Mouse (Mus musculus) limb, embryonic 14.5 days (tissue): Measurements from ENCODE around the gene Ctdspl2. TPM values are rescaled to one million over a fixed set of nuclear protein-coding genes. Genes with fewer than 3 reads are reported as not detected.

Experiments
- ATAC-seq: fragments of 200-750 bp; cut with Nextera tagmentation; 2 replicates; pipeline ENCODE4 v1.8.0; 2017; ENCODE audit warnings: low read depth, moderate number of reproducible peaks, moderate TSS enrichment; ENCODE audit not compliant: low FRiP score
- DNase-seq: peaks from one replicate; pipeline ENCODE4 v3.0.0-alpha.2; 2015; ENCODE audit warnings: low spot score
- H3K27ac ChIP-seq: fragments of 300-500 bp; sonication (generic); replicated peaks from 2 replicates; pipeline ENCODE4 v1.5.1; 2014; ENCODE audit warnings: low read depth, mild to moderate bottlenecking, low read length, moderate library complexity, mixed read lengths
- H3K27me3 ChIP-seq: fragments of 300-500 bp; sonication (generic); 2 replicates; pipeline ENCODE4 v1.6.1; 2014; ENCODE audit warnings: low read length, mixed read lengths; ENCODE audit not compliant: control insufficient read depth, insufficient read depth
- H3K36me3 ChIP-seq: fragments of 300-500 bp; sonication (generic); 2 replicates; pipeline ENCODE4 v1.6.1; 2014; ENCODE audit warnings: mild to moderate bottlenecking, low read length, moderate library complexity, mixed read lengths; ENCODE audit not compliant: control insufficient read depth, insufficient read depth
- H3K4me1 ChIP-seq: fragments of 300-500 bp; sonication (generic); 2 replicates; pipeline ENCODE4 v1.6.1; 2014; ENCODE audit warnings: antibody characterized with exemption, low read length, mixed read lengths; ENCODE audit not compliant: control insufficient read depth, insufficient read depth
- H3K4me2 ChIP-seq: fragments of 300-500 bp; sonication (generic); replicated peaks from 2 replicates; pipeline ENCODE4 v1.6.1; 2014; ENCODE audit warnings: low read depth, mild to moderate bottlenecking, low read length, moderate library complexity; ENCODE audit not compliant: severe bottlenecking
- H3K4me3 ChIP-seq: fragments of 300-500 bp; sonication (generic); replicated peaks from 2 replicates; pipeline ENCODE4 v1.5.1; 2014; ENCODE audit warnings: low read length
- H3K9ac ChIP-seq: fragments of 300-500 bp; sonication (generic); 2 replicates; pipeline ENCODE4 v1.6.1; 2014; ENCODE audit warnings: mild to moderate bottlenecking, low read depth, low read length, moderate library complexity; ENCODE audit not compliant: severe bottlenecking
- H3K9me3 ChIP-seq: fragments of 300-500 bp; sonication (generic); 2 replicates; pipeline ENCODE4 v1.6.1; 2016; ENCODE audit warnings: low read length; ENCODE audit not compliant: control insufficient read depth
- POLR2A ChIP-seq: fragments of 200-500 bp; IDR thresholded peaks from 2 replicates; pipeline ENCODE4 v1.8.0; 2012; ENCODE audit warnings: inconsistent platforms, mild to moderate bottlenecking, moderate library complexity, borderline replicate concordance; ENCODE audit not compliant: insufficient read depth, insufficient read length; ENCODE audit errors: extremely low read depth
- WGBS: fragments of 180-500 bp; shearing (Covaris S2); extraction: QIAGEN DNeasy Blood & Tissue Kit; methylation state at CpG from one replicate; pipeline ENCODE4 v1.1.7; 2014; 5-methylcytosine and 5-hydroxymethylcytosine counted together
- microRNA-seq: library from miRNA; unstranded; fragments of <30 nt; microRNA quantifications from one replicate; pipeline ENCODE4, GENCODE M21; 2016
- polyA plus RNA-seq, 2 experiments: library from polyadenylated mRNA; depleted of rRNA in 1 of 2; stranded (reverse) in 1 of 2; unstranded in 1 of 2; fragments of >200 nt; fragmentation: Nextera tagmentation in 1 of 2; extraction: Ambion mirVana in 1 of 2; gene quantifications; 2 replicates each; pipeline versions ENCODE4 v1.2.1 to v1.2.3; 2012 to 2014

Gene Ctdspl2
- polyA plus RNA-seq, 2 experiments = 33.0 to 51.2 TPM

DNA sequence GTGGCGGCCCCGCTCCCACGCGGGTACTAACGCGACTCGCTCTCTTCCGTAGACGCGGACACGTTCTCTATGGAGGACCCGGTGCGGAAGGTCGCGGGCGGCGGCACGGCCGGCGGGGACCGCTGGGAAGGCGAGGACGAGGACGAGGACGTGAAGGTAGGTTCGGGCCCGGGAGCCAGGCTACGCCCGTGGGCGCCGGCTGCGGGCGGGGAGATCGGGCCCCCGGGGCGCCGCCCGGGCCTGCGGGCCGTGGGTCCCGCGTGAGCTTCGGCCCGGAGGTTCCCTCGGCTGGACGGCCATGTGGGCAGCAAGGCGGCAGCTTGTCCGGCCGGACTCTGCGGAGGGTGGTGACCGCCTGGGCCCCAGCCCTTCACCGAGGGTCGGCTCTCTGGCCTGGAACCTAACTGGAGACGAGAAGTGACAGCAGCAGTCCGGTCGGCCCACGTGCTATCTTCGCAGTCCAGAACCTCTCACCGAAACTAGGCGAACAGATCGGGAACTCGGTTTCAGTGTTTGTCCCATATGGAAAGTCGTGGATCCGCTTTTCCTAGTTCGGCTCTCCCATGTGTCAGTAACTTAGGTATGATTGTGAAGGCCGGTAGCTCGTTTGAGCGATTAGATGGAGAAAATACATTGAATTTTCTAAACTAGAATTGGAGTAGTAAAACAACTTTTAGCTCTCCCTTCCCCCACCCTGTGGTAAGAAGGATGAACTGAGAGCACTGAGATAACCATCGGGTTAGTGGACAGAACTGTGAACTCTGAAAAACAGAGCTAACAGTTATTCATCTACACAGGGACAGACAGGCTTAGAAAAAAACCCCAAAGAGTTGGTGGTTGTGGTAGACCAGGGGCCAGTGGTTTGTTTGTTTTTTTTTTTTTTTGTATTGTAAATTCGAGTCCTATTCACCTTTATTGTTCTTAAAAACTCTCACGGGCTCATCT, 73.2 kb downstream of the Ctdspl2 start:
- Histone ChIP-seq H3K27ac (peak overlapping the region; percentile 81), H3K4me3 (peak overlapping the region; percentile 81), H3K9ac (peak overlapping the region; percentile 90), H3K4me1 (peaks cover 7% of the 10 kb centered on the region; the same call in 1 of the 2 replicates), H3K9me3 (no peaks in the 10 kb centered on the region), H3K4me2 (peak overlapping the region; percentile 65), H3K36me3 (peaks cover 17% of the 10 kb centered on the region), H3K27me3 (no peaks in the 10 kb centered on the region)
- DNase-seq (no peak), ATAC-seq (peak; percentile 53)
- TF ChIP-seq POLR2A = no peak
- 1% methylated on average over 48 of the region's 71 CpGs for WGBS

DNA sequence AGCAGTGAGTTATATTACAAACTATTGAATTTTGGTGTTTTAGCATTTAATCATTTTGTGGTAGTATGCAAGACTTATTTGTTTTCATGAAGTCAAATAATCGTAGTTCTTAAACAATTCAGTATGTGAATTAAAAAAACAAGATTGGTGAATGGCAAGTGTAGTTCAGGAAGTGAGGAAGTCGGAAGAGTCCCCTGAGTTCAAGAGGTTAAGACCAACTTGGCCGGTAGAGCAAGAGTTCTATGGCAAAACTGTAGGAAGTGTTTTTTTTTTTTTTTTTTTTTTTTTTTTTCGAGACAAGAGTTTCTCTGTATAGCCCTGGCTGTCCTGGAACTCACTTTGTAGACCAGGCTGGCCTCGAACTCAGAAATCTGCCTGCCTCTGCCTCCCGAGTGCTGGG, 76.2 kb downstream of the Ctdspl2 start:
- no peak overlapping the region for H3K4me3 ChIP-seq
- DNase-seq = no peak
- peaks cover 26% of the 10 kb centered on the region for H3K36me3 ChIP-seq
- WGBS = 87% methylated on average over 6 of the region's 6 CpGs
- H3K9ac ChIP-seq = no peak overlapping the region
- no peaks in the 10 kb centered on the region for H3K9me3 ChIP-seq
- no peaks in the 10 kb centered on the region for H3K27me3 ChIP-seq
- H3K4me1 ChIP-seq = peaks cover 7% of the 10 kb centered on the region; the same call in 1 of the 2 replicates
- no peak for TF ChIP-seq POLR2A
- H3K27ac ChIP-seq = no peak overlapping the region
- no peak overlapping the region for H3K4me2 ChIP-seq
- no peak for ATAC-seq

DNA sequence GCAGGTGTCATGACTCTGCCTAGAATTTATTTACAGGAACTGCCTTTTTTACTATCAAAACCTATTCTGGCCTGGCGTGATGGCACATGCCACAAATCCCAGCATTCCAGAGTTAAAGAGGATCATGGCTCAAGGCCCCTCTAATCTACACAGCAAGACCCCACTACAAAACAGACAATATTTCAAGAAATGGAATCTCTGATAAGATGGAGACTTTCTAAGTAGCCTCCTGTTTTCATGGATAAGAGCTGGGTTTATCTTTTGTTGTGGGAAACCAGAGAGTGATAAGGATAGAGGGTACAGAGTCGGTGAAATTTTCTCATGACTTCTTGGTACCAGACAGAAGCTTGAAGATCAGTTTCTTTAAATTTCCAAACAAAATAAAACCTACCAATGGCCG, 80.3 kb downstream of the Ctdspl2 start:
- no peak overlapping the region for H3K27ac ChIP-seq
- no peak overlapping the region for H3K4me2 ChIP-seq
- no peak overlapping the region for H3K4me3 ChIP-seq
- 93% methylated on average over 3 of the region's 3 CpGs for WGBS
- no peak overlapping the region for H3K9ac ChIP-seq
- no peak for TF ChIP-seq POLR2A
- peaks cover 32% of the 10 kb centered on the region for H3K36me3 ChIP-seq
- H3K4me1 ChIP-seq = no peaks in the 10 kb centered on the region
- DNase-seq = no peak
- no peaks in the 10 kb centered on the region for H3K9me3 ChIP-seq
- no peak for ATAC-seq
- H3K27me3 ChIP-seq = no peaks in the 10 kb centered on the region

DNA sequence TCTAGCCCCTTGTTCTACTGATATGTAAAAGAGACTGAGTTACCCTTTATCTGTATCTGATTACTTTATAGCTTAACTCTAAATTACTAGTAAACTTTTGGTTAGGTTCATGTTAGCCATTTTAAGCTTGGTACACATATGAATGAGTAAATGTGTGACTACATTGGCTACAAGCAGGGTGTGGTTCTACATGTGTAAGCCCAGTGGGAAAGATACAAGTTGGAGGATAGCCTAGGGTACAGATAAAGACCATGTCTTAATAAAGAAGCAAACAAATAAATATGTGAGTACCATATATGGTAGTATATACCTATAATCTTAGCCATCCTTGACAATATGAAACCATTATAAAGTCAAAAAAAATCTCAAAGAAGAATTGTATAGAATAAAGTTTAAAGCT, 88.1 kb downstream of the Ctdspl2 start:
- Histone ChIP-seq H3K4me1 (no peaks in the 10 kb centered on the region), H3K9ac (no peak overlapping the region), H3K27me3 (no peaks in the 10 kb centered on the region), H3K4me2 (no peak overlapping the region), H3K9me3 (no peaks in the 10 kb centered on the region), H3K4me3 (no peak overlapping the region), H3K27ac (no peak overlapping the region), H3K36me3 (peaks cover 51% of the 10 kb centered on the region)
- ATAC-seq (no peak), DNase-seq (no peak)
- no peak for TF ChIP-seq POLR2A

DNA sequence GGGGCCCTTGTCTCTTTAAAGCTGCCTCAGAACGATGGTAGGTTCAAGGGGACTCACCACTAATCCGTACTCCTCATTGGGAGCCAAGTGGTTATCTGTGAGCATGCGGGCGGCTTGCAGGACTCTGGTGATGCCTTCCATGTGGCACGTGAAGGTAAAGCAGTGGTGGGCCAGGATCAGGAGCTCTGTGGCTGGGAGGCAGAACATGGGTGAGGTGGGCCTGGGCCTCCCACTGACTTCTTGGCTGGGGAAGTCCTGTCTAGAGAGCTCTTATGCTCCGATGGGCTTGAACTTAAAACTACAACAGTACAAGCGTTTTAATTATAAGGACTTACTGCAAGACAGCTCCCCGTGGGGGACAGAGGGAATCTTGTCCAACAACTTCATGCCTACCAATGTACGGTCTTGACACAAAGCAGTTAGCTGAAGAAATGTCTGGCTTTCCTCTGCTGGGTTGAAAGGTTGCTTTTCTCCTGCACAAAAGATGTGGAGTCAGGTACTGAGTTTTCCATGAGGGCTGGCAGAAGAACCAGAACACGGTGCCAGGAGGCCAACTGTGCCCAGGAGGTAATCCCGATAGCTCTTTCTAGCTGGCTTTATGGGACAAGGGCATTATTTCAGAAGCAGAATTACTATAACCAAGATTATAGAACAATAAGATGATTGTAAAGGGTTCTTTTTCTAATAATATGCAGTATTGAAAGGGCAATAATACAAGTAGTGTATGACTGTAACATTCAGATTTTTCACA, 103.7 kb downstream of the Ctdspl2 start:
- ATAC-seq = no peak
- H3K4me3 ChIP-seq = no peak overlapping the region
- no peak overlapping the region for H3K27ac ChIP-seq
- H3K9ac ChIP-seq = no peak overlapping the region
- H3K36me3 ChIP-seq = peaks cover 50% of the 10 kb centered on the region
- H3K4me2 ChIP-seq = no peak overlapping the region
- no peak for TF ChIP-seq POLR2A
- H3K27me3 ChIP-seq = no peaks in the 10 kb centered on the region
- no peak for DNase-seq
- no peaks in the 10 kb centered on the region for H3K4me1 ChIP-seq
- H3K9me3 ChIP-seq = no peaks in the 10 kb centered on the region
- 94% methylated on average over 11 of the region's 11 CpGs for WGBS

Small RNA genes within 50 kb of the gene (microRNA-seq; reads per million reads assigned to microRNA genes)
- not detected for gene Gm47314

Other genes with a start within 250 kb of the Ctdspl2 start
- 1.8 and 2.2 TPM in 2 replicates for gene Frmd5, start 148.9 kb upstream of the Ctdspl2 start, polyA plus RNA-seq (2012; rRNA removed)
- 0.78 and 1.3 TPM in 2 replicates for gene Frmd5, start 148.9 kb upstream of the Ctdspl2 start, polyA plus RNA-seq (2014; fragmentation: Nextera tagmentation; extraction: Ambion mirVana)
- gene Casc4, start 89.0 kb upstream of the Ctdspl2 start, polyA plus RNA-seq (2012; rRNA removed) = 23.9 and 24.9 TPM in 2 replicates
- 22.7 and 23.4 TPM in 2 replicates for gene Casc4, start 89.0 kb upstream of the Ctdspl2 start, polyA plus RNA-seq (2014; fragmentation: Nextera tagmentation; extraction: Ambion mirVana)
- 0.18 and 0.19 TPM in 2 replicates for gene Mageb3, start 91 bp downstream of the Ctdspl2 start, polyA plus RNA-seq (2012; rRNA removed)
- 0.11 and 0.36 TPM in 2 replicates for gene Mageb3, start 91 bp downstream of the Ctdspl2 start, polyA plus RNA-seq (2014; fragmentation: Nextera tagmentation; extraction: Ambion mirVana)
- gene Eif3j1, start 72.5 kb downstream of the Ctdspl2 start, polyA plus RNA-seq (2012; rRNA removed) = 13.7 and 17.9 TPM in 2 replicates
- gene Eif3j1, start 72.5 kb downstream of the Ctdspl2 start, polyA plus RNA-seq (2014; fragmentation: Nextera tagmentation; extraction: Ambion mirVana) = 11.0 and 12.1 TPM in 2 replicates
- gene Spg11, start 162.4 kb downstream of the Ctdspl2 start, polyA plus RNA-seq (2012; rRNA removed) = 11.4 and 13.6 TPM in 2 replicates
- gene Spg11, start 162.4 kb downstream of the Ctdspl2 start, polyA plus RNA-seq (2014; fragmentation: Nextera tagmentation; extraction: Ambion mirVana) = 8.7 and 10.5 TPM in 2 replicates
- 125 and 145 TPM in 2 replicates for gene B2m, start 191.7 kb downstream of the Ctdspl2 start, polyA plus RNA-seq (2012; rRNA removed)
- 298 and 308 TPM in 2 replicates for gene B2m, start 191.7 kb downstream of the Ctdspl2 start, polyA plus RNA-seq (2014; fragmentation: Nextera tagmentation; extraction: Ambion mirVana)
- 0.08 and 0.17 TPM in 2 replicates for gene Trim69, start 204.7 kb downstream of the Ctdspl2 start, polyA plus RNA-seq (2012; rRNA removed)
- not detected in 2 replicates for gene Trim69, start 204.7 kb downstream of the Ctdspl2 start, polyA plus RNA-seq (2014; fragmentation: Nextera tagmentation; extraction: Ambion mirVana)
- 0.03 and 0.04 TPM in 2 replicates for gene Patl2, start 230.2 kb downstream of the Ctdspl2 start, polyA plus RNA-seq (2012; rRNA removed)
- 0.17 TPM in 1 of 2 replicates, not detected in the other for gene Patl2, start 230.2 kb downstream of the Ctdspl2 start, polyA plus RNA-seq (2014; fragmentation: Nextera tagmentation; extraction: Ambion mirVana)
- gene Terb2, start 230.3 kb downstream of the Ctdspl2 start, polyA plus RNA-seq (2012; rRNA removed) = not detected in 2 replicates
- not detected in 2 replicates for gene Terb2, start 230.3 kb downstream of the Ctdspl2 start, polyA plus RNA-seq (2014; fragmentation: Nextera tagmentation; extraction: Ambion mirVana)